Mouse (Mus musculus) embryo, embryonic 11 days (tissue): ENCODE results near the gene Pdcd4.
"Not testable (repeated sequence)": the region's sequence is repeated elsewhere in the genome, so short reads cannot be mapped to it uniquely, and the experiment has no call there.

ENCODE experiments used
- DNase-seq: peaks from one replicate; pipeline ENCODE4 v3.0.0-alpha.2; 2015

Pdcd4 gene

DNA sequence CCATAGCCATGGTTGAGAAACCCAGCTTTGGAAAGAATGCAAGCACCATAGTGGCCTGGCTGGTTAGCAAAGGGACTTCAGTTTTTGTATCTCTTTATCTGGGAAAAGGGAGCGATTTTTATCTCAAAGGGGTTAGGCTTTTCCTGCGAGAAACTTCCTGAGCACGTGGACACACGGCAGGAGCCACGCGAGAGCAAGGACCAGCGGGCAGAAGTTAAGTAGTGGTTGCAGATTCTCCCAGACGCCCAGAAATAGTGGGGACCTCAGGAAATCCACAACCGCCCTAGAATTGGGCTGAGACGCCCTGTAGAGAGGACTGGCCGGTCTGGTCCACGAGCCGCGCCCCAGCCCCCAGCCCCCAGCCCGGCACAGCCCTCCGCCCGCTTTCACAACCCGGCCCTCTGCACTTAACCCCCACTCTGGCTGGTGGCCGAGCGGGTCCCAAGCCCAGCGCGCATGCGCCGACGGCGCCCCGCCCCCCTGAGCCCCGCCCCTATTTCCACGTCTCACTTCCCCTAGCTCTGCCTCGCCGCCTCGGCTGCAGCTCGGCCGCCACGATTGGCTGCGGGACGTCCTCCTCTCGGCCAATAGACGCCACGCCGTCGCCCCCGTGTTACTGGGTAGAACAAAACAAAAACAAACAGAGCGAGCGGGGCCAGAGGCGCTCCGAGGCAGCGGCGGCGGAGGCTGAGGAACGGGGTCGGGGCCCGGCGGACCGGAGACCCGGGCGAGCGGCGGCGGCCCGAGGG lies 10.9 kb downstream of the Pdcd4 start:
- DNase-seq = peak; percentile 98

- peak; percentile 65 for DNase-seq
Observed at GRCm38 (mm10) chr19:53903507-53904321, 11.7 kb downstream of the Pdcd4 start.

DNA sequence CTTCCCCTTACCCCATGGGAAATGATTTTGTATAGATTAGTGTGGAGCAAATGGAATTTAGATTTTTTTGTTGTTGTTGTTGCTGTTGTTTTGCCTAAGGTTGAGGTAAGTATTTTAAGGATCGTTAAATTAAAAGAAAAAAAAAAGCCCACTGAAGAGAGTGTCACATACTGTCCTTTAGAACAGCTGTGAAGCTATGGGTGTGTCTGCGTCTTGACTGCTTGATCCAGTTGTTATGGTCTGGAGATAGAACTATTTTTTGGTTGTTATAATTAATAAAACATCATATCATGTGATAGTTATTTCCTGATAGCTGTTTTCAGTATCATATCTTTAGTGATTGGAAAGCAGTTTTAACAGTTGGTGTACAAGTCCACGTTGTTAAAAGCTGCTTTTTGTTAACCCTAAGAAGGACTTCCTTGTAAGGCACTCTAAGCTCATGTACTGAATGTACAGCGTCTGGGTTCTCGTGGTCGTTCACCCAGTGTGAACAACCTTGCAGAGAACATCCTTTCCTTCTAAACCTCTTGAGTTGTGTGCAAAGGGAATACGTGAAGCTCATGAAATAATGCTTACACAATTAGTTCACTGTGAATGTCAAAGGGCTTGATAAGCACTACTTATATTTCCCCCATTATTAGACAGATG lies 12.9 kb downstream of the Pdcd4 start:
- DNase-seq = no peak

DNA sequence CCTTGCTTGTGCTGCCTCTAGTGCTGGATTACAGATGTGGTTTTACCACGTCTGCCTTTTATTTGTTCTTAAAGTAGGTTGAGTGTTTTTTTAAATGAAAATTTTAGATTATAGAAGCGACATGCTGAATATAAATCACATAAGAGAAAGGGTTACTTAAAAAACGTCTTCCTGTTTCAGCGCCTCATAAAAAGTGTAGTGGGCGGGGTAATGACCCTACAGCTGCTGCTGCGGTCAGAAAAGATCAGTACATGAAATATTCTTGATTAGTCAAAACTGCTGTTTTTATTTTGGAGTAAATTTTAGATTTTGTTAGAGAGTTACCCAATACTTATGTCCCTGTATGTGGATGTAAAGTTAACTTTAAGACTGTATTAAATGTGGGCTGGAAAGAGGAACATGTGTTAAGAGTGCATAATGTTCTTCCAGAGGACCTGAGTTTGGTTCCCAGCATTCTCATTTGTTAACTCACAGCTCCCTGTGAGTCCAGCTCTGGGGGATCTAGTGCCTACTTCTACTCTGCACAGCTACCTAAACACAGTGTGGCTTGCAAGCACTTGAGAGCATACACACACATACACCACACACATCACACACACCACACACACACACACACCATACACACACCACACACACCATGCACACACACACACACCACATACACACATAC lies 14.1 kb downstream of the Pdcd4 start:
- no peak for DNase-seq

- not testable (repeated sequence) for DNase-seq
Observed at GRCm38 (mm10) chr19:53906703-53907070, 14.7 kb downstream of the Pdcd4 start.

GRCm38 (mm10) chr19:53914950-53915349 lies 22.9 kb downstream of the Pdcd4 start:
- DNase-seq = no peak

DNA sequence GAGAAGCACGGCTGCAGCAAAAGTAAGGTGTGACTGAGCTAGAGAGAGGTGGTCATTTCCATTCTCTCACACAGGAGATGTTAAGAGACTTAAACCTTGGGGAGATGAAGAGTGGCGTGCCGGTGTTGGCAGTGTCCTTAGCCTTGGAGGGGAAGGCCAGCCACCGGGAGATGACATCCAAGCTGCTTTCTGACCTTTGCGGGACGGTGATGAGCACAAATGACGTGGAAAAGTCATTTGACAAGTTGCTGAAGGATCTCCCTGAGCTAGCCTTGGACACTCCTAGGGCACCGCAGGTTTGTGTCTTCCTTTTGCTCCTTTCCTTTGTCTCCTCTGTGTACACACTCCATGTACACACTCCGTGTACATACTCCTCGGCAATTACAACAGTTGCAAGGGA lies 27.5 kb downstream of the Pdcd4 start:
- DNase-seq = no peak

DNA sequence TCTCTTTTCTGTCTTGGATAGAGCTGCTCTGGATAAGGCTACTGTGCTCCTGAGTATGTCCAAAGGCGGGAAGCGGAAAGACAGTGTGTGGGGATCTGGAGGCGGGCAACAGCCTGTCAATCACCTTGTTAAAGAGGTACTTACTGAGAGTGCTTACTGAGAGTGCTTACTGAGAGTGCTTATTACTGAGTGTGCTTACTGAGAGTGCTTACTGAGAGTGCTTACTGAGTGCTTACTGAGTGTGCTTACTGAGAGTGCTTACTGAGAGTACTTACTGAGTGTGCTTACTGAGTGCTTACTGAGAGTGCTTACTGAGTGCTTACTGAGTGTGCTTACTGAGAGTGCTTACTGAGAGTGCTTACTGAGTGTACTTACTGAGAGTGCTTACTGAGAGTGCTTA lies 30.0 kb downstream of the Pdcd4 start:
- not testable (repeated sequence) for DNase-seq

DNA sequence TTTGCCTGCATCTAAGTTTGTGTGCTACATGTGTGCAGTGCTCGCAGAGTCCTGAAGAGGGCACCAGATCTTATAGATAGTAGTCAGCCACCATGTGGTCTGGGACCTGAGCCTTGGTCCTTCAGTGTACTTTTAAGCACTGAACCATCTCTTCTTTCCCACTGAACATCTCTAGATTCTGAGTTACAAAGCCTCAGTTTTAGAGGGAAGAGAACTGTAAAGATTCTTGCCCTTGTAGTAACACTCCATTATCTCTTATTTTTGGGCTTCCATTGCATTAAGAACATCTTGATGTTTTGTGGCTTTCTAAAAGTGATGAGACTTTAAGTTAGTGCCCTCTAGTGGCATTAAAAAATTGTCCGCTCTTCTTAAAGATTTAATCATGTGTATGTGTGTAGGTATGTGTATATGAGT lies 33.3 kb downstream of the Pdcd4 start:
- peak; percentile 70 for DNase-seq

DNA sequence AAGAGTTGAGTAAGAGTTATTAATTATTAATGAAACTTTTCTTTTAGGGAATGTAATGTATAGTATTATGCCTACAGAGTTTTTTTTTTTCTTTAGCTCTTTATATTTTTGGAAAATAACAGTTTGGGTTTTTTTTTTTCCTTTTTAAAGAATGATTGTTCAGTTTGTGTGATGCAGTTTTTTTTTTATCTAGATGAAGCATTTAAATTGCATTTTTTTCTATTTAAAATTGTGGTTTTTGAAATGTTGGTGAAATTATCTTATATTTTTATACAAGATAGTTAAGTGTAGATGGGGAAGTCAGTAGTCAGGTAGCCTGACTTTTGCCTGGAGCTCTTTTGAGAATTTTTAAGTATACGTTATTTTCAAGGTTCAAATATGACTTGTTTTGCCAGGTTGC lies 34.7 kb downstream of the Pdcd4 start:
- no peak for DNase-seq

GRCm38 (mm10) chr19:53929218-53929617 lies 37.2 kb downstream of the Pdcd4 start:
- no peak for DNase-seq

DNA sequence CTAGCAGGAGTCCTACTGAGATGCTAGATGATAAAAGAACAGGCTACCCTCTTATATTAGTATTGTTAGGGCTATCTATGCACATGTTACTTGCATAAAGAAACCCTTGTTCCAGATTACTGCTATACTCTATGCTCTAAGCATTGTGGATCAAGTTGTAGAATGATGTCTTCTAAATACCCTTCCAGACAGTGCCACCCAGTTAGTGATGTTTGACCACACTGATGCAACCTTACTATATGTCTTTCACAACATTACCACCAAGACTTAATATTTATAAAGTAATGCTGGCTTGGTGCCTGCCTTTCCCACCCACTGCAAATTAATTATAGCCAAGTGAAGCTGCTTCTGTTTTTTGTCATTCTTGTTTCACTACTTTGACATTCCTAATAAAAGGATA lies 41.0 kb downstream of the Pdcd4 start:
- DNase-seq = no peak

GRCm38 (mm10) chr19:53934046-53934445 lies 42.0 kb downstream of the Pdcd4 start:
- no peak for DNase-seq

DNA sequence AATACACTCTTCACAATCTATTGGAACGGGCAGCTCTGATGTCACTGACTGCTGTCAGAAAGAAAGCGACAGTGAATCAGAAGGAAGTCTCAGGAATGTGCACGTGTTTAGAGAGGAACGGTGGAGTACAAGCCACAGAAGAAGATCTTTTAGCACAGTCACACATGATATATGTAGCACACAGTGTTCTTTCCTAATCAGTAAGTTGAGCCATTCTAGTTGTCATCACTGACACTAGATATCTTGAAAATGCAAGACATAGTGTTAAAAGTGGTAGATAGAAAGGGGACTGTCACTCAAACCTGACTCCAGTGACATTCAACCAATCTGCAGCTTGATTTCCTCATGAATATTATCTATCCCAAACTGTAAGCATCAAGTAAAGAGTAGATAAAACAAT lies 47.4 kb downstream of the Pdcd4 start:
- no peak for DNase-seq

- DNase-seq = no peak
Observed at GRCm38 (mm10) chr19:53941139-53941538, 49.1 kb downstream of the Pdcd4 start.

- no peak for DNase-seq
Observed at GRCm38 (mm10) chr19:53942342-53942741, 50.3 kb downstream of the Pdcd4 start.

GRCm38 (mm10) chr19:53943802-53944785 lies 52.1 kb downstream of the Pdcd4 start, which contains the start of the genes Shoc2 and Bbip1:
Shoc2 (plus strand) TSS chr19:53944306.
Bbip1 (minus strand) TSS chr19:53944627.
- DNase-seq = peak; percentile 100

DNA sequence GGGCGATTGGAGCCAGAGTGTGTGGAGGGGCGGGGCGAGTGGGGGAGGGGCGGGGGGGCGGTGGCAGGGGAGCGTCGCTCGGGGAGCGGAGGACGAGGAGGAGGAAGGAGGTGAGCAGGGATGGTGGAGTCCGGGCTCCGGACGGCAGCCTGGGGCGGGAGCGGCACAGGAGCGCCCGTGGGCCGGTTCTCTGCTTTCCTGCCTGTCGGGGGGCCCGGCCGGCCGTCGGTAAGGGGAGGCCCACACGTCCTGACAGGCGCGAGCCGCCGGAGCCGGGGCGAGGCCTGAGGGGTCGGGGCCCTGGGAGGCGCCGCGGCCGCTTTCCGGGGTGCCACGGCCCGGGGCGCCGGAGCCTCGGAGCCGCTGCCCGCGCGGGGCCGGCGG lies 52.7 kb downstream of the Pdcd4 start:
- DNase-seq = no peak

DNA sequence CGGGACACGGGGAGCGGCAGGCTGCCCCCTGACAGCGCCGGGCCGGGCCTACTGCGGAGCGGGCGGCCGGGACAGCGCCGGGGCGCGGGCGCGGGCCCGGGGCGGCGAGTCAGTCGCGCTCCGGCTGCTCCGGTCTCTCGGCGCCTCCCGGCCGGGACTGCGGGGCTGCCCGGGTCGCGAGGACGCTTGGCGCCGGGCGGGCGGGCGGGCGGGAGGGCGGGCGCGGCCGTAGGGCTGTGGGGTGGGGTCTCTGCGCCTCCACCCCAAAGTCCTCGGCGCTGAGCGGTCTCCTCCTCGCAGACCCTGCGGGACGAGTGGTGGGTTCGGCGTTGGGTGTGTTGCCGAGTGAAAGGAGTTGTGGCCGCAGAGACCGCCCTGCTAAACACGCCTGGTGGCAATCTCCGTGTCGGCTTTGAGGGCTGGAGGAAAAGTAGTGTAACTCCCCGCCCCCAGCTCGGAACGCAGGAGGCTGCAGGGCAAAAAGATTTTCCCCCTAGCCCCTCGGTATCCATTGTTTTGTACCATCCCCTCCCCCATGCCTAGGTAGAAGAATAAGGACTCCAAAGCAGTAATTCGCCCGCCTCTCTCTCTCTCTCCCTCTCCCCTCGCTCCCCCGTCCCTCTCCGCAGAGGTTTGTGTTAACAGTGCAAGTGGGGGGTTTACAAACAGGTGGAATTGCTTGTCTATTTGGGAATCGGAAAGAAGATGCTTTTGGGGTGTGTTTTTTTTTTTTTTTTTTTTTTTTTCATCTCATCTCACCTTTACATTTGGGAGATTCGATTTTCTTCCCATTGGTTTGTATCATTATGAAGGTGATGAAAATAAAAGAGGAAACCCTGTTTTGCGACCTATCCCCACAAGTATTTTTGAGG lies 53.4 kb downstream of the Pdcd4 start:
- peak; percentile 83 for DNase-seq

GRCm38 (mm10) chr19:53957513-53957912 lies 65.5 kb downstream of the Pdcd4 start:
- DNase-seq = no peak

GRCm38 (mm10) chr19:53962511-53962910 lies 70.5 kb downstream of the Pdcd4 start:
- DNase-seq = no peak
